ENCODE assay signal across 13 mouse cellular contexts in the genomic region with DNA sequence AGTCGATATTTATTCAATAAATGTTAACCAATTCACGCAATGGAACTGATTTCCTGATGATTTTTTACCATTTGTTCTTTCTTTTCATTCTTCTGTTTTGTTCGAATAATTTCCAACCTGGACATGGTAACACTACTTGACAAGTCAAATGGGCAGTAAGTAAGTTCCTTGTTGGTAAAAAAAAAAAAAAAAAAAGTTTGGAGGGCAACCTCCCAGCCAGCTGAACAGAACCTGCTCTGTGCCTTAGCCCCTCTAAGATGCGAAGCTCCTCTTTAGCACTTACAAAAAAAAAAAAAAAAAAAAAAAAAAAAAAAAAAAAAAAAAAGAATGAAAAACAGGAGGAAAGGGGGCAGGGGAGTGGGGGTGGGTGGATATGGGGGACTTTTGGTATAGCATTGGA.
DNase-seq lines count a peak whose midpoint lies in the region; ATAC-seq lines count a peak whose summit lies in the region.
"Had no signal": no experiment of that assay in that cellular context is flagged by ENCODE, and none has a peak within 500 bp of the region (broad histone marks: within the 10 kb centered on the region; RNA-seq: fewer than 3 reads in every experiment).

No protein-coding gene starts in this region.

- H3K4me2 ChIP-seq in heart, embryonic 15.5 days = peak overlapping the region; percentile 40
- peak overlapping the region; percentile 46 for H3K4me2 ChIP-seq in hindbrain, embryonic 14.5 days (replicated peaks)
- H3K4me2 ChIP-seq in neural tube, embryonic 12.5 days (replicated peaks) = peak overlapping the region; percentile 33; the same call in 1 of the 2 replicates

- 28% methylated on average over 4 of the region's 4 CpGs for WGBS in heart, embryonic 15.5 days
- 23% methylated on average over 4 of the region's 4 CpGs for WGBS in forebrain, embryonic 10.5 days
- 9% methylated on average over 4 of the region's 4 CpGs for WGBS in hindbrain, embryonic 14.5 days
- WGBS in neural tube, embryonic 12.5 days = 17% methylated on average over 4 of the region's 4 CpGs

- H3K27ac ChIP-seq in heart, embryonic 15.5 days = no peak overlapping the region
- H3K27ac ChIP-seq in forebrain, embryonic 10.5 days = no peak overlapping the region
- H3K27ac ChIP-seq in hindbrain, embryonic 14.5 days = no peak overlapping the region
- H3K27ac ChIP-seq in neural tube, embryonic 12.5 days = no peak overlapping the region
- H3K27ac ChIP-seq: kidney, postnatal 0 days had no signal

- no peaks in the 10 kb centered on the region for H3K9me3 ChIP-seq in heart, embryonic 15.5 days (replicated peaks)
- peaks cover 8% of the 10 kb centered on the region; the same call in 1 of the 2 replicates for H3K9me3 ChIP-seq in forebrain, embryonic 10.5 days
- H3K9me3 ChIP-seq in hindbrain, embryonic 14.5 days (ENCODE audit: control insufficient read depth, low read length) = no peaks in the 10 kb centered on the region
- no peaks in the 10 kb centered on the region for H3K9me3 ChIP-seq in neural tube, embryonic 12.5 days

- DNase-seq in heart, postnatal 25 days (ENCODE audit: low spot score) = no peak
- DNase-seq in forebrain, embryonic 10.5 days (ENCODE audit: extremely low spot score, low spot score) = no peak
- DNase-seq in hindbrain, embryonic 14.5 days (ENCODE audit: low spot score) = no peak
- DNase-seq in adipocyte (ENCODE audit: low spot score) = no peak
- DNase-seq in adrenal gland, postnatal 14 days = no peak
- no peak for DNase-seq in c-Kit-positive CD71-positive TER-119-positive erythroid progenitor cells, embryonic 14.5 days (ENCODE audit: low spot score)
- DNase-seq: B cell, adult 2 months; cerebellum, postnatal 14 days; liver had no signal

- no peak overlapping the region for H3K9ac ChIP-seq in heart, embryonic 15.5 days
- H3K9ac ChIP-seq in hindbrain, embryonic 14.5 days = no peak overlapping the region
- H3K9ac ChIP-seq in neural tube, embryonic 12.5 days = no peak overlapping the region
- H3K9ac ChIP-seq: heart, embryonic 12.5 days had no signal

- no peak for ATAC-seq in heart, embryonic 15.5 days (replicated peaks; ENCODE audit: insufficient number of reproducible peaks, insufficient read depth, low FRiP score, low read depth)
- no peak for ATAC-seq in hindbrain, embryonic 14.5 days (ENCODE audit: low FRiP score)
- no peak for ATAC-seq in neural tube, embryonic 12.5 days (ENCODE audit: low FRiP score, low read depth)

- no peaks in the 10 kb centered on the region for H3K36me3 ChIP-seq in heart, embryonic 15.5 days
- H3K36me3 ChIP-seq in forebrain, embryonic 10.5 days (replicated peaks) = no peaks in the 10 kb centered on the region
- no peaks in the 10 kb centered on the region for H3K36me3 ChIP-seq in hindbrain, embryonic 14.5 days (replicated peaks; ENCODE audit: control insufficient read depth, insufficient read depth)
- H3K36me3 ChIP-seq in neural tube, embryonic 12.5 days = no peaks in the 10 kb centered on the region
- H3K36me3 ChIP-seq: heart, embryonic 12.5 days had no signal

- H3K4me3 ChIP-seq in heart, embryonic 15.5 days = no peak overlapping the region
- peak overlapping the region; percentile 8; the same call in 1 of the 2 replicates for H3K4me3 ChIP-seq in forebrain, embryonic 10.5 days
- peak overlapping the region; percentile 11 for H3K4me3 ChIP-seq in hindbrain, embryonic 14.5 days (replicated peaks; ENCODE audit: low read length)
- no peak overlapping the region for H3K4me3 ChIP-seq in neural tube, embryonic 12.5 days
- H3K4me3 ChIP-seq: heart, embryonic 12.5 days had no signal

- H3K27me3 ChIP-seq in heart, embryonic 15.5 days = 0 out of 2 replicates have a peak, but pooled peaks cover 4% of the 10 kb centered on the region
- peaks cover 22% of the 10 kb centered on the region for H3K27me3 ChIP-seq in forebrain, embryonic 10.5 days (ENCODE audit: poor library complexity, severe bottlenecking)
- no peaks in the 10 kb centered on the region for H3K27me3 ChIP-seq in hindbrain, embryonic 14.5 days (ENCODE audit: control insufficient read depth, insufficient read depth, low read length)
- H3K27me3 ChIP-seq in neural tube, embryonic 12.5 days (replicated peaks) = 0 out of 2 replicates have a peak, but pooled peaks cover 3% of the 10 kb centered on the region
- H3K27me3 ChIP-seq: heart, embryonic 12.5 days had no signal

- H3K4me1 ChIP-seq in heart, embryonic 15.5 days (replicated peaks) = peaks cover 4% of the 10 kb centered on the region
- H3K4me1 ChIP-seq in forebrain, embryonic 10.5 days = peaks cover 16% of the 10 kb centered on the region
- H3K4me1 ChIP-seq in hindbrain, embryonic 14.5 days (replicated peaks; ENCODE audit: control insufficient read depth, insufficient read depth, low read length) = peaks cover 6% of the 10 kb centered on the region; the same call in 1 of the 2 replicates
- peaks cover 5% of the 10 kb centered on the region; the same call in 1 of the 2 replicates for H3K4me1 ChIP-seq in neural tube, embryonic 12.5 days

- intact Hi-C loops in heart, postnatal 25 days (cut with DNase I) = no loop called here

Comparison
In these comparisons a context has a peak if more than half of its experiments do, and no peak if none do; other contexts are left out.
1. H3K4me3 ChIP-seq: peak in forebrain, embryonic 10.5 days (single experiment) and hindbrain, embryonic 14.5 days (single experiment); none in heart, embryonic 15.5 days (single experiment) and neural tube, embryonic 12.5 days (single experiment).
2. Peak in every context shown above with its lines, with median percentiles within 50 percentile points of each other: H3K4me2 ChIP-seq.